ENCODE assay signal across 8 mouse cellular contexts in genomic region chr9:41377701-41378626, GRCm38 (mm10).
A peak's percentile ranks its signal among the peaks of the same experiment; 100 is the strongest.
DNase-seq lines count a peak whose midpoint lies in the region; ATAC-seq and TF ChIP-seq lines count a peak whose summit lies in the region.

No protein-coding gene starts in this region.

- WGBS in heart, embryonic 10.5 days, result 63% methylated on average over 18 of the region's 18 CpGs
- 10% methylated on average over 18 of the region's 18 CpGs for WGBS in hindbrain, embryonic 13.5 days
- WGBS in midbrain, postnatal 0 days, result 4% methylated on average over 18 of the region's 18 CpGs

- peaks cover 43% of the 10 kb centered on the region for H3K4me1 ChIP-seq in heart, embryonic 10.5 days
- H3K4me1 ChIP-seq in hindbrain, embryonic 13.5 days (replicated peaks), result peaks cover 68% of the 10 kb centered on the region
- peaks cover 22% of the 10 kb centered on the region; the same call in 1 of the 2 replicates for H3K4me1 ChIP-seq in midbrain, postnatal 0 days (ENCODE audit: insufficient read depth, low read length)

- no peaks in the 10 kb centered on the region for H3K27me3 ChIP-seq in heart, embryonic 10.5 days (ENCODE audit: insufficient read depth, poor library complexity, severe bottlenecking)
- no peaks in the 10 kb centered on the region for H3K27me3 ChIP-seq in hindbrain, embryonic 13.5 days
- no peaks in the 10 kb centered on the region for H3K27me3 ChIP-seq in midbrain, postnatal 0 days (ENCODE audit: insufficient read depth, low read length)

- no peak for TF ChIP-seq CTCF in midbrain, postnatal 0 days (IDR thresholded peaks at IDR 0.05)

- H3K36me3 ChIP-seq in heart, embryonic 10.5 days, result no peaks in the 10 kb centered on the region
- H3K36me3 ChIP-seq in hindbrain, embryonic 13.5 days, result no peaks in the 10 kb centered on the region
- H3K36me3 ChIP-seq in midbrain, postnatal 0 days (ENCODE audit: insufficient read depth, low read length), result no peaks in the 10 kb centered on the region

- no peak overlapping the region for H3K4me3 ChIP-seq in heart, embryonic 10.5 days
- peak overlapping the region; percentile 45 for H3K4me3 ChIP-seq in hindbrain, embryonic 13.5 days
- H3K4me3 ChIP-seq in midbrain, postnatal 0 days (ENCODE audit: low read depth, low read length), result peak overlapping the region; percentile 36

- intact Hi-C loops in heart, postnatal 14 days (cut with DNase I), result loop anchor here (5.0 kb wide), 2 partner anchors 51 to 79 kb away; no protein-coding TSS in a partner anchor

- no peaks in the 10 kb centered on the region for H3K9me3 ChIP-seq in heart, embryonic 10.5 days
- H3K9me3 ChIP-seq in hindbrain, embryonic 13.5 days, result no peaks in the 10 kb centered on the region
- H3K9me3 ChIP-seq in midbrain, postnatal 0 days (ENCODE audit: low read length), result no peaks in the 10 kb centered on the region

- peak; percentile 75 for ATAC-seq in hindbrain, embryonic 13.5 days (ENCODE audit: low FRiP score)
- ATAC-seq in midbrain, postnatal 0 days (ENCODE audit: low FRiP score), result peak; percentile 60
- no peak for ATAC-seq in erythroid progenitor cell, adult 5-6 weeks (replicated peaks; ENCODE audit: low FRiP score, poor library complexity, severe bottlenecking)

- peak overlapping the region; percentile 76 for H3K4me2 ChIP-seq in hindbrain, embryonic 13.5 days
- H3K4me2 ChIP-seq in midbrain, postnatal 0 days (ENCODE audit: low read depth, low read length, poor library complexity, severe bottlenecking), result peak overlapping the region; percentile 74

- DNase-seq in heart, embryonic 10.5 days (ENCODE audit: low spot score), result no peak
- DNase-seq in heart, postnatal 14 days, result no peak
- peak; percentile 54 for DNase-seq in embryo, embryonic 10 days (ENCODE audit: low spot score)
- peak; percentile 76 for DNase-seq in midbrain, postnatal 0 days (ENCODE audit: low spot score)
- no peak for DNase-seq in gastrocnemius, postnatal 25 days
- no peak for DNase-seq in adrenal gland, postnatal 14 days

- peak overlapping the region; percentile 69 for H3K27ac ChIP-seq in heart, embryonic 10.5 days
- H3K27ac ChIP-seq in hindbrain, embryonic 13.5 days, result peak overlapping the region; percentile 100
- H3K27ac ChIP-seq in midbrain, postnatal 0 days (ENCODE audit: low read depth, low read length), result peak overlapping the region; percentile 99

- peak overlapping the region; percentile 90 for H3K9ac ChIP-seq in hindbrain, embryonic 13.5 days
- peak overlapping the region; percentile 84 for H3K9ac ChIP-seq in midbrain, postnatal 0 days (replicated peaks; ENCODE audit: low read length, poor library complexity, severe bottlenecking)

Comparison
In these comparisons a context has a peak if more than half of its experiments do, and no peak if none do; other contexts are left out.
1. DNase-seq: peak in embryo, embryonic 10 days (single experiment) and midbrain, postnatal 0 days (single experiment); none in heart, embryonic 10.5 days (single experiment), heart, postnatal 14 days (0 of 2), gastrocnemius, postnatal 25 days (single experiment) and adrenal gland, postnatal 14 days (single experiment).
2. Peak in every context shown above with its lines, with median percentiles within 50 percentile points of each other: H3K27ac ChIP-seq.